Mouse (Mus musculus): ENCODE results near the gene Prnp.

GRCm38 (mm10) chr2:131949767-131950597 is 40.3 kb downstream of the Prnp start:
- TF ChIP-seq POLR2A (IDR thresholded peaks at IDR 0.05; ENCODE audit: borderline replicate concordance, extremely low read depth, insufficient read depth, insufficient read length, poor library complexity, severe bottlenecking) (no peak), CTCF (IDR thresholded peaks at IDR 0.05; ENCODE audit: borderline replicate concordance, extremely low read depth, insufficient read depth, insufficient read length) (peak; percentile 72; the same call in 1 of the 2 replicates)

Data from brain, embryonic 14.5 days (tissue).